Mouse (Mus musculus) heart, postnatal 0 days (tissue): ENCODE measurements around the gene Upp2.

Experiments used
- CTCF ChIP-seq: IDR thresholded peaks from 2 replicates; pipeline ENCODE4 v1.5.1; 2016; ENCODE audit warnings: antibody characterized with exemption, control low read depth, low read depth
- EP300 ChIP-seq: IDR thresholded peaks from 2 replicates; pipeline ENCODE4 v1.6.1; 2016; ENCODE audit warnings: antibody characterized with exemption, low read depth

- TF ChIP-seq CTCF (0 out of 2 replicates have a peak, but pooled peaks have one; percentile 1), EP300 (no peak)
These were observed 560 bp upstream of the Upp2 start for GRCm38 (mm10) chr2:58566410-58567065.
